Mouse (Mus musculus) G1E (cell line): ENCODE results near the gene Vps72.

Experiments
- CTCF ChIP-seq: IDR thresholded peaks from 2 replicates; pipeline ENCODE4 v1.5.1; 2012; ENCODE audit warnings: low read depth, low read length, inconsistent platforms, mixed read lengths
- GATA2 ChIP-seq: IDR thresholded peaks from 2 replicates; pipeline ENCODE4 v1.6.1; 2012; ENCODE audit warnings: low read depth, low read length, inconsistent platforms, borderline replicate concordance
- TAL1 ChIP-seq: conservative IDR thresholded peaks from 2 replicates; pipeline ENCODE4 v1.6.1; 2012; ENCODE audit warnings: low read depth, low read length, inconsistent platforms, mixed read lengths

GRCm38 (mm10) chr3:95124246-95124645, 13.4 kb downstream of the Vps72 start, which contains the start of gene Tmod4:
- no peak for TF ChIP-seq GATA2
- peak; percentile 91 for TF ChIP-seq CTCF
- no peak for TF ChIP-seq TAL1
